Comparison of ENCODE assay signal across 12 mouse cellular contexts in genomic region chr16:19976825-19977224, GRCm38 (mm10).
"Had no signal": no experiment of that assay in that cellular context is flagged by ENCODE, and none has a peak within 500 bp of the region (broad histone marks: within the 10 kb centered on the region; RNA-seq: fewer than 3 reads in every experiment).

No protein-coding gene starts in this region.

- H3K27me3 ChIP-seq: limb, embryonic 15.5 days; liver, embryonic 12.5 days; midbrain, embryonic 13.5 days; neural tube, embryonic 12.5 days; stomach, embryonic 15.5 days had no signal

- H3K9me3 ChIP-seq: limb, embryonic 15.5 days; liver, embryonic 12.5 days; midbrain, embryonic 13.5 days; neural tube, embryonic 12.5 days; stomach, embryonic 15.5 days had no signal

- H3K36me3 ChIP-seq: limb, embryonic 15.5 days; liver, embryonic 12.5 days; midbrain, embryonic 13.5 days; neural tube, embryonic 12.5 days; stomach, embryonic 15.5 days had no signal

- DNase-seq: kidney, postnatal 14 days; layer of hippocampus, adult 9-11 months; layer of hippocampus, postnatal 36 days; lung, embryonic 14.5 days; lung, postnatal 10 days; lung, postnatal 4 days had no signal

- ATAC-seq: liver, embryonic 12.5 days; midbrain, embryonic 13.5 days had no signal

- H3K4me3 ChIP-seq: limb, embryonic 15.5 days; liver, embryonic 12.5 days; midbrain, embryonic 13.5 days; myocyte; neural tube, embryonic 12.5 days; stomach, embryonic 15.5 days had no signal

- H3K4me1 ChIP-seq: limb, embryonic 15.5 days; midbrain, embryonic 13.5 days; neural tube, embryonic 12.5 days; stomach, embryonic 15.5 days had no signal
